Mouse (Mus musculus): ENCODE results near the gene Mrtfa.

DNA sequence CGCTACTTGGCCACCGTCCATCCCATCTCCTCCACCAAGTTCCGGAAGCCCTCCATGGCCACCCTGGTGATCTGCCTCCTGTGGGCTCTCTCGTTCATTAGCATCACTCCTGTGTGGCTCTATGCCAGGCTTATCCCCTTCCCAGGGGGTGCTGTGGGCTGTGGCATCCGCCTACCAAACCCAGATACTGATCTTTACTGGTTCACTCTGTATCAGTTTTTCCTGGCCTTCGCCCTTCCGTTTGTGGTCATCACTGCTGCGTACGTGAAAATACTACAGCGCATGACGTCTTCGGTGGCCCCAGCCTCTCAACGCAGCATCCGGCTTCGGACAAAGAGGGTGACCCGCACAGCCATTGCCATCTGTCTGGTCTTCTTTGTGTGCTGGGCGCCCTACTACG lies 46.9 kb upstream of the Mrtfa start:
- TF ChIP-seq CTCF (IDR thresholded peaks at IDR 0.05; ENCODE audit: low read depth) (no peak), EP300 (IDR thresholded peaks at IDR 0.05; ENCODE audit: low read depth) (no peak)

All from liver, embryonic 14.5 days (tissue).